In the genomic region with DNA sequence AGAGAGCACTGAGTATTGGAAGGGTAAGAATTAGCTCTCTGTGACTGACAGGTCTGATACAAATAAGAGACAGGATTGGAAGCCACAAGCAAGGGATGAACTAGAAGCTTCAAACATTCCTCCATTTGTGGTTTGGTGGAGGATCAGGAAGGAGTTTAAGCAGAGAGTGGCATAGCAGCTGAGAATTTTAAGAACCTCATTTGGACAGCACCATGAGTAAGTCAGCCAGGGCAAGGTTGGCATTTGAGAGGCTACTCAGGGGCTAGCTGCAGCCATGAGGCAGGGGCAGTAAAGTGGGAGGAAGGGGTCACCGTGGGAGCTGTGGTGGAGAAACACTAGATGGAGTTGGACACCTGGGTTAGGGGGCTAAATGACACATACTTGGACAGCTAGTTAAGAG, we compare ENCODE assay signal across 27 mouse cellular contexts. TPM values are rescaled to one million over a fixed set of nuclear protein-coding genes. Genes with fewer than 3 reads are reported as not detected.
A peak's percentile ranks its signal among the peaks of the same experiment; 100 is the strongest.
DNase-seq lines count a peak whose midpoint lies in the region; ATAC-seq and TF ChIP-seq lines count a peak whose summit lies in the region.
"Had no signal": no experiment of that assay in that cellular context is flagged by ENCODE, and none has a peak within 500 bp of the region (broad histone marks: within the 10 kb centered on the region; RNA-seq: fewer than 3 reads in every experiment).

No protein-coding gene starts in this region.

- H3K9me3 ChIP-seq in heart, embryonic 10.5 days, result no peaks in the 10 kb centered on the region
- no peaks in the 10 kb centered on the region for H3K9me3 ChIP-seq in liver, embryonic 12.5 days (replicated peaks)
- H3K9me3 ChIP-seq: embryonic facial prominence, embryonic 13.5 days; embryonic facial prominence, embryonic 15.5 days; forebrain, embryonic 10.5 days; forebrain, embryonic 12.5 days; G1E had no signal

- 0 out of 2 replicates have a peak overlapping the region, but pooled peaks have one; percentile 19 for H3K9ac ChIP-seq in liver, embryonic 12.5 days
- H3K9ac ChIP-seq: embryonic facial prominence, embryonic 13.5 days; embryonic facial prominence, embryonic 15.5 days; forebrain, embryonic 12.5 days had no signal

- WGBS in heart, embryonic 10.5 days, result 84% methylated on average over 1 of the region's 1 CpGs
- 47% methylated on average over 1 of the region's 1 CpGs for WGBS in liver, embryonic 12.5 days (ENCODE audit: insufficient replicate concordance)

- H3K27ac ChIP-seq in heart, embryonic 10.5 days, result no peak overlapping the region
- no peak overlapping the region for H3K27ac ChIP-seq in liver, embryonic 12.5 days
- H3K27ac ChIP-seq: embryonic facial prominence, embryonic 13.5 days; embryonic facial prominence, embryonic 15.5 days; forebrain, embryonic 10.5 days; forebrain, embryonic 12.5 days had no signal

- H3K4me2 ChIP-seq in liver, embryonic 12.5 days, result no peak overlapping the region
- H3K4me2 ChIP-seq in myocyte (ENCODE audit: low read depth), result no peak overlapping the region
- H3K4me2 ChIP-seq: embryonic facial prominence, embryonic 13.5 days; embryonic facial prominence, embryonic 15.5 days; forebrain, embryonic 12.5 days had no signal

- DNase-seq in heart, embryonic 10.5 days (ENCODE audit: low spot score), result peak; percentile 22
- DNase-seq in heart, postnatal 10 days, result no peak
- DNase-seq in liver, result no peak
- DNase-seq: adrenal gland, adult 2 months; adrenal gland, postnatal 10 days; adrenal gland, postnatal 25 days; B cell, adult 2 months; cerebellum, adult 11 months; cerebellum, adult 18-20 months; cerebellum, adult 8-10 months; cerebellum, adult 9-11 months; cerebellum, postnatal 14 days; cerebellum, postnatal 36 days; embryo, embryonic 11 days had no signal

- ATAC-seq in liver, embryonic 12.5 days, result no peak
- ATAC-seq: activated CD4-positive, CD25-positive, alpha-beta regulatory T cell, adult 4 months; CD4-positive, CD25-positive, alpha-beta regulatory T cell, adult 4 months; forebrain, embryonic 14.5 days; forebrain, embryonic 16.5 days; Patski had no signal

- H3K4me1 ChIP-seq in heart, embryonic 10.5 days, result peaks cover 6% of the 10 kb centered on the region
- H3K4me1 ChIP-seq in liver, embryonic 12.5 days, result peaks cover 58% of the 10 kb centered on the region

- H3K4me3 ChIP-seq in heart, embryonic 10.5 days, result no peak overlapping the region
- H3K4me3 ChIP-seq in liver, embryonic 12.5 days, result no peak overlapping the region
- H3K4me3 ChIP-seq in myocyte, result no peak overlapping the region
- H3K4me3 ChIP-seq: embryonic facial prominence, embryonic 13.5 days; embryonic facial prominence, embryonic 15.5 days; erythroblast, embryonic 14.5 days; forebrain, embryonic 10.5 days; forebrain, embryonic 12.5 days had no signal

- no peaks in the 10 kb centered on the region for H3K27me3 ChIP-seq in heart, embryonic 10.5 days (ENCODE audit: insufficient read depth, poor library complexity, severe bottlenecking)
- H3K27me3 ChIP-seq in liver, embryonic 12.5 days (replicated peaks), result no peaks in the 10 kb centered on the region; the same call in 1 of the 2 replicates
- no peaks in the 10 kb centered on the region for H3K27me3 ChIP-seq in myocyte (ENCODE audit: control insufficient read depth, insufficient read depth, insufficient read length)
- H3K27me3 ChIP-seq: embryonic facial prominence, embryonic 13.5 days; embryonic facial prominence, embryonic 15.5 days had no signal

- H3ac ChIP-seq in myocyte (ENCODE audit: control insufficient read depth, insufficient read length), result no peak overlapping the region

- TF ChIP-seq POLR2A in myocyte (IDR thresholded peaks at IDR 0.05; ENCODE audit: insufficient read length, low read depth), result no peak

- H3K79me2 ChIP-seq in myocyte (ENCODE audit: control insufficient read depth, insufficient read depth), result no peaks in the 10 kb centered on the region

- intact Hi-C loops in heart, postnatal 10 days (cut with DNase I), result no loop called here

- no peaks in the 10 kb centered on the region for H3K36me3 ChIP-seq in heart, embryonic 10.5 days
- H3K36me3 ChIP-seq in liver, embryonic 12.5 days, result no peaks in the 10 kb centered on the region
- H3K36me3 ChIP-seq in myocyte (ENCODE audit: control insufficient read depth, insufficient read depth), result no peaks in the 10 kb centered on the region
- H3K36me3 ChIP-seq: embryonic facial prominence, embryonic 13.5 days; embryonic facial prominence, embryonic 15.5 days; forebrain, embryonic 10.5 days; forebrain, embryonic 12.5 days; G1E had no signal

TF ChIP-seq in myocyte, 11 proteins besides CTCF, POLR2A, EP300 and RAD21:
- TF ChIP-seq MYOG (IDR thresholded peaks at IDR 0.05; ENCODE audit: control insufficient read depth in 1 of 3, insufficient read depth in 1 of 3, insufficient read length in 2 of 3, low read depth in 2 of 3) (peak in 2 of 3 experiments; percentile 64 to 78), USF1 (IDR thresholded peaks at IDR 0.05; ENCODE audit: low read depth) (no peak), SRF (IDR thresholded peaks at IDR 0.05; ENCODE audit: control insufficient read depth, insufficient read length, low read depth) (no peak), TCF3 (IDR thresholded peaks at IDR 0.05; ENCODE audit: insufficient read length, low read depth) (no peak), MAX (IDR thresholded peaks at IDR 0.05; ENCODE audit: low read depth) (no peak), TCF12 (IDR thresholded peaks at IDR 0.05; ENCODE audit: insufficient read depth, poor library complexity, severe bottlenecking) (peak; percentile 79), POLR2AphosphoS2 (IDR thresholded peaks at IDR 0.05; ENCODE audit: insufficient read length, low read depth) (no peak), MYOD1 (IDR thresholded peaks at IDR 0.05; ENCODE audit: control insufficient read depth in 1 of 3, insufficient read length in 2 of 3, low read depth in 2 of 3) (peak; percentile 79 to 87 (median 86)), E2F4 (IDR thresholded peaks at IDR 0.05; ENCODE audit: insufficient read depth) (no peak)
TF ChIP-seq in myocyte: peak in this region for 3.

RNA-seq across cellular contexts. Expression of a gene that starts 56.2 kb away (rescaled TPM):
- polyA plus RNA-seq in heart, embryonic 10.5 days (2016; fragmentation: Nextera tagmentation; extraction: Ambion mirVana), result 10.8 and 15.0 TPM in 2 replicates
- 10 to 100 TPM; 38.7 to 44.9 TPM for total RNA-seq in heart, postnatal 10 days (2021)
- polyA plus RNA-seq in liver, embryonic 12.5 days (2016; fragmentation: Nextera tagmentation; extraction: Ambion mirVana), result 30.0 and 36.8 TPM in 2 replicates
- polyA plus RNA-seq in myocyte (2012; fragmentation: generic; extraction: Trizol), result 14.9 TPM
